Mouse (Mus musculus) kidney, embryonic 15.5 days (tissue): ENCODE results near the gene Desi1. TPM values are rescaled to one million over a fixed set of nuclear protein-coding genes. Genes with fewer than 3 reads are reported as not detected.

ENCODE experiments used
- ATAC-seq: fragments of 200-750 bp; cut with Nextera tagmentation; replicated peaks from 2 replicates; pipeline ENCODE4 v1.8.0; 2017; ENCODE audit warnings: moderate TSS enrichment; ENCODE audit not compliant: low FRiP score
- H3K27ac ChIP-seq: fragments of 300-500 bp; sonication (generic); 2 replicates; pipeline ENCODE4 v1.5.1; 2015; ENCODE audit warnings: mild to moderate bottlenecking, inconsistent platforms
- H3K27me3 ChIP-seq: fragments of 300-500 bp; sonication (generic); 2 replicates; pipeline ENCODE4 v1.6.1; 2015; ENCODE audit warnings: inconsistent platforms
- H3K36me3 ChIP-seq: fragments of 300-500 bp; sonication (generic); 2 replicates; pipeline ENCODE4 v1.6.1; 2015; ENCODE audit warnings: inconsistent platforms
- H3K4me1 ChIP-seq: fragments of 300-500 bp; sonication (generic); 2 replicates; pipeline ENCODE4 v1.6.1; 2015; ENCODE audit warnings: inconsistent platforms
- H3K4me2 ChIP-seq: fragments of 300-500 bp; sonication (generic); 2 replicates; pipeline ENCODE4 v1.6.1; 2015; ENCODE audit warnings: moderate library complexity, mild to moderate bottlenecking, inconsistent platforms
- H3K4me3 ChIP-seq: fragments of 300-500 bp; sonication (generic); replicated peaks from 2 replicates; pipeline ENCODE4 v1.5.1; 2015; ENCODE audit warnings: mild to moderate bottlenecking, inconsistent platforms
- H3K9ac ChIP-seq: fragments of 300-500 bp; sonication (generic); 2 replicates; pipeline ENCODE4 v1.6.1; 2015; ENCODE audit warnings: mild to moderate bottlenecking, inconsistent platforms
- H3K9me3 ChIP-seq: fragments of 300-500 bp; sonication (generic); replicated peaks from 2 replicates; pipeline ENCODE4 v1.6.1; 2016; ENCODE audit warnings: inconsistent platforms
- WGBS: fragments of 180-500 bp; shearing (Covaris S2); methylation state at CpG from one replicate; pipeline ENCODE4 v1.1.7; 2015; ENCODE audit warnings: mixed read lengths; 5-methylcytosine and 5-hydroxymethylcytosine counted together
- polyA plus RNA-seq: library from polyadenylated mRNA; unstranded; fragments of >200 nt; fragmentation: Nextera tagmentation; extraction: Ambion mirVana; gene quantifications from 2 replicates; pipeline ENCODE4 v1.2.1, GENCODE M21; 2015

Gene Desi1
- 25.1 and 26.3 TPM in 2 replicates for polyA plus RNA-seq

GRCm38 (mm10) chr15:82033762-82034161, at the start of gene Desi1:
Desi1 (minus strand) TSS chr15:82033862.
- H3K36me3 ChIP-seq: peaks cover 93% of the 10 kb centered on the region
- no peaks in the 10 kb centered on the region for H3K27me3 ChIP-seq
- 85% methylated on average over 4 of the region's 4 CpGs for WGBS
- no peak for ATAC-seq
- H3K4me1 ChIP-seq: no peaks in the 10 kb centered on the region
- H3K9me3 ChIP-seq: no peaks in the 10 kb centered on the region
- no peak within 1 kb of the TSS for H3K4me2 ChIP-seq
- no peak within 1 kb of the TSS for H3K4me3 ChIP-seq
- H3K9ac ChIP-seq: no peak within 1 kb of the TSS
- no peak within 1 kb of the TSS for H3K27ac ChIP-seq

GRCm38 (mm10) chr15:82081161-82081560, 47.5 kb upstream of the Desi1 start:
- Histone ChIP-seq H3K4me2 (no peak overlapping the region), H3K9ac (no peak overlapping the region), H3K36me3 (no peaks in the 10 kb centered on the region), H3K27ac (no peak overlapping the region), H3K9me3 (no peaks in the 10 kb centered on the region), H3K4me3 (no peak overlapping the region), H3K27me3 (peaks cover 4% of the 10 kb centered on the region; the same call in 1 of the 2 replicates), H3K4me1 (no peaks in the 10 kb centered on the region)
- WGBS: 36% methylated on average over 7 of the region's 7 CpGs
- ATAC-seq: no peak

- Histone ChIP-seq H3K9me3 (no peaks in the 10 kb centered on the region), H3K27ac (no peak overlapping the region), H3K36me3 (no peaks in the 10 kb centered on the region), H3K9ac (no peak overlapping the region), H3K27me3 (peaks cover 2% of the 10 kb centered on the region; the same call in 1 of the 2 replicates), H3K4me3 (no peak overlapping the region), H3K4me2 (no peak overlapping the region), H3K4me1 (no peaks in the 10 kb centered on the region)
- ATAC-seq: no peak
- 56% methylated on average over 10 of the region's 10 CpGs for WGBS
Observed at GRCm38 (mm10) chr15:82079883-82080282, 46.2 kb upstream of the Desi1 start.

- H3K9me3 ChIP-seq: no peaks in the 10 kb centered on the region
- no peak overlapping the region for H3K9ac ChIP-seq
- no peak overlapping the region for H3K4me2 ChIP-seq
- peaks cover 5% of the 10 kb centered on the region for H3K4me1 ChIP-seq
- WGBS: 87% methylated on average over 7 of the region's 7 CpGs
- H3K36me3 ChIP-seq: no peaks in the 10 kb centered on the region
- peaks cover 42% of the 10 kb centered on the region for H3K27me3 ChIP-seq
- no peak for ATAC-seq
- H3K27ac ChIP-seq: no peak overlapping the region
- no peak overlapping the region for H3K4me3 ChIP-seq
Observed at GRCm38 (mm10) chr15:82073490-82073889, 39.8 kb upstream of the Desi1 start.

- Histone ChIP-seq H3K4me3 (no peak overlapping the region), H3K27me3 (peaks cover 51% of the 10 kb centered on the region), H3K4me1 (peaks cover 5% of the 10 kb centered on the region), H3K9ac (no peak overlapping the region), H3K27ac (no peak overlapping the region), H3K36me3 (no peaks in the 10 kb centered on the region), H3K9me3 (no peaks in the 10 kb centered on the region), H3K4me2 (no peak overlapping the region)
- WGBS: 90% methylated on average over 26 of the region's 26 CpGs
- ATAC-seq: no peak
Observed at GRCm38 (mm10) chr15:82071816-82072469, 38.3 kb upstream of the Desi1 start.

GRCm38 (mm10) chr15:82069898-82070297, 36.2 kb upstream of the Desi1 start, which contains the start of gene Mei1:
Mei1 (plus strand) TSS chr15:82069996.
- Histone ChIP-seq H3K4me2 (peak within 1 kb of the TSS; percentile 54), H3K9ac (no peak within 1 kb of the TSS), H3K4me3 (peak within 1 kb of the TSS; percentile 28), H3K9me3 (no peaks in the 10 kb centered on the region), H3K27ac (no peak within 1 kb of the TSS), H3K4me1 (peaks cover 5% of the 10 kb centered on the region), H3K36me3 (no peaks in the 10 kb centered on the region), H3K27me3 (peaks cover 55% of the 10 kb centered on the region)
- no peak for ATAC-seq
- WGBS: 20% methylated on average over 40 of the region's 40 CpGs

- 0 out of 2 replicates have a peak overlapping the region, but pooled peaks have one; percentile 7 for H3K9ac ChIP-seq
- 15% methylated on average over 7 of the region's 7 CpGs for WGBS
Observed at GRCm38 (mm10) chr15:82065511-82065910, 31.8 kb upstream of the Desi1 start.

GRCm38 (mm10) chr15:82063909-82064308, 30.2 kb upstream of the Desi1 start:
- Histone ChIP-seq H3K9ac (no peak overlapping the region), H3K36me3 (no peaks in the 10 kb centered on the region), H3K4me3 (no peak overlapping the region), H3K4me2 (no peak overlapping the region), H3K9me3 (no peaks in the 10 kb centered on the region), H3K27me3 (peaks cover 50% of the 10 kb centered on the region), H3K4me1 (no peaks in the 10 kb centered on the region), H3K27ac (no peak overlapping the region)
- 45% methylated on average over 14 of the region's 14 CpGs for WGBS
- no peak for ATAC-seq

More at GRCm38 (mm10) chr15:82065511-82065910, 31.8 kb upstream of the Desi1 start:
- H3K9me3 ChIP-seq: no peaks in the 10 kb centered on the region
- ATAC-seq: no peak; the same call in 1 of the 2 replicates
- peak overlapping the region; percentile 25; the same call in 1 of the 2 replicates for H3K4me2 ChIP-seq
- peaks cover 5% of the 10 kb centered on the region for H3K4me1 ChIP-seq
- no peaks in the 10 kb centered on the region for H3K36me3 ChIP-seq
- peaks cover 66% of the 10 kb centered on the region for H3K27me3 ChIP-seq
- H3K4me3 ChIP-seq: no peak overlapping the region
- H3K27ac ChIP-seq: no peak overlapping the region

- Histone ChIP-seq H3K36me3 (no peaks in the 10 kb centered on the region), H3K27me3 (peaks cover 20% of the 10 kb centered on the region), H3K4me2 (no peak within 1 kb of the TSS), H3K4me1 (no peaks in the 10 kb centered on the region), H3K9ac (no peak within 1 kb of the TSS), H3K27ac (no peak within 1 kb of the TSS), H3K4me3 (no peak within 1 kb of the TSS), H3K9me3 (no peaks in the 10 kb centered on the region)
- WGBS: 86% methylated on average over 1 of the region's 1 CpGs
- no peak for ATAC-seq
Observed at GRCm38 (mm10) chr15:82058719-82059201, 25.1 kb upstream of the Desi1 start, which contains the start of gene 4930407I10Rik. 4930407I10Rik (plus strand) TSS chr15:82059151.

- H3K4me1 ChIP-seq: peaks cover 4% of the 10 kb centered on the region; the same call in 1 of the 2 replicates
- H3K36me3 ChIP-seq: no peaks in the 10 kb centered on the region
- H3K9me3 ChIP-seq: no peaks in the 10 kb centered on the region
- H3K4me3 ChIP-seq: no peak overlapping the region
- 0 out of 2 replicates have a peak, but pooled peaks cover 2% of the 10 kb centered on the region for H3K27me3 ChIP-seq
- no peak overlapping the region for H3K4me2 ChIP-seq
- no peak for ATAC-seq
- 49% methylated on average over 5 of the region's 5 CpGs for WGBS
- H3K9ac ChIP-seq: no peak overlapping the region
- no peak overlapping the region for H3K27ac ChIP-seq
Observed at GRCm38 (mm10) chr15:82052544-82052943, 18.9 kb upstream of the Desi1 start.

GRCm38 (mm10) chr15:82047080-82047883, 13.6 kb upstream of the Desi1 start, which contains the start of gene Snu13:
Snu13 (minus strand) TSS chr15:82047598.
- H3K9ac ChIP-seq: peak within 1 kb of the TSS; percentile 99
- WGBS: under 1% methylated on average over 71 of the region's 74 CpGs
- H3K9me3 ChIP-seq: no peaks in the 10 kb centered on the region
- peak within 1 kb of the TSS; percentile 96 for H3K27ac ChIP-seq
- peak within 1 kb of the TSS; percentile 100 for H3K4me3 ChIP-seq
- H3K27me3 ChIP-seq: 0 out of 2 replicates have a peak, but pooled peaks cover 2% of the 10 kb centered on the region
- peaks cover 21% of the 10 kb centered on the region for H3K4me1 ChIP-seq
- peak; percentile 80 for ATAC-seq
- peak within 1 kb of the TSS; percentile 84 for H3K4me2 ChIP-seq
- H3K36me3 ChIP-seq: peaks cover 20% of the 10 kb centered on the region
